Mouse (Mus musculus): ENCODE measurements around the gene Lbx1.

DNA sequence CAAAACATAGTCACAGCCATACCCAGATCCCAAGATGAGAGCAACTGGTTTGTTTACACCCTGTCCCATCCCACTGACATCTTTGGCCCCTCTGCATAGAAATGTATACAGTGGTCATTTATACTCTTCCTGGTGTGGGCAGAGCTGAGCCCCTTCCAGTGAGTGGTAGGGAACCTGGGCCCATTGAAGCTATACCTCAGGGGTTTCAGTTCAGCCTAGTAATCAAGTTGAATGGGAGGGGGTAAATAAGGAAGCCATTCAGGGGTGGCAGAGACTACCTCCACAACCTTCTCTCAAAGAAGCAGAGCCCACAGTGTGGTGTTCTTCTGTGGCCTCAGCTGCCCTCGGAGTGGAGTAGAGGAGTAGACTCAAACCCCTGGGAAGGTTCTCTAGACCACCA is 7.9 kb downstream of the Lbx1 start:
- TF ChIP-seq CTCF (IDR thresholded peaks at IDR 0.05; ENCODE audit: insufficient read depth, low read length): no peak
- no peak for TF ChIP-seq POLR2A (IDR thresholded peaks at IDR 0.05; ENCODE audit: borderline replicate concordance, extremely low read depth, low read depth, low read length)

All from lung, adult 2 months (tissue).